Mouse (Mus musculus) layer of hippocampus, postnatal 14 days (tissue): Measurements from ENCODE around the gene Mapt. TPM values are rescaled to one million over a fixed set of nuclear protein-coding genes. Genes with fewer than 3 reads are reported as not detected.

ENCODE experiments used
- DNase-seq, 2 experiments: peaks; one replicate each; pipeline ENCODE4 v3.0.0; 2021 to 2022; ENCODE audit warnings: low spot score in 2 of 2, mixed read lengths in 1 of 2
- total RNA-seq, 2 experiments: library from RNA; stranded (reverse); gene quantifications; 2 replicates each; pipeline ENCODE4 v1.2.3; 2021

The Mapt gene
- total RNA-seq, 2 experiments from 2014 or later, result 323 to 343 TPM

- DNase-seq, result no peak
Measured at GRCm38 (mm10) chr11:104270452-104270851, 39.3 kb downstream of the Mapt start.

GRCm38 (mm10) chr11:104270876-104271275, 39.7 kb downstream of the Mapt start:
- no peak for DNase-seq

- peak; percentile 43 to 67 for DNase-seq
Measured at GRCm38 (mm10) chr11:104271876-104272275, 40.7 kb downstream of the Mapt start.

GRCm38 (mm10) chr11:104272352-104272751, 41.2 kb downstream of the Mapt start:
- peak; percentile 71 to 90 for DNase-seq

GRCm38 (mm10) chr11:104275765-104276164, 44.6 kb downstream of the Mapt start:
- DNase-seq, result no peak

GRCm38 (mm10) chr11:104278222-104278621, 47.0 kb downstream of the Mapt start:
- DNase-seq, result peak in 1 of 2 experiments; percentile 57

GRCm38 (mm10) chr11:104279049-104279448, 47.9 kb downstream of the Mapt start:
- DNase-seq, result no peak

GRCm38 (mm10) chr11:104279538-104279937, 48.3 kb downstream of the Mapt start:
- no peak for DNase-seq

GRCm38 (mm10) chr11:104281501-104281900, 50.3 kb downstream of the Mapt start:
- no peak for DNase-seq

- no peak for DNase-seq
Measured at GRCm38 (mm10) chr11:104287113-104287512, 55.9 kb downstream of the Mapt start.

GRCm38 (mm10) chr11:104288835-104289198, 57.6 kb downstream of the Mapt start:
- DNase-seq, result peak; percentile 59 to 60

- peak; percentile 63 to 64 for DNase-seq
Measured at GRCm38 (mm10) chr11:104289199-104290031, 58.2 kb downstream of the Mapt start.

- DNase-seq, result no peak
Measured at GRCm38 (mm10) chr11:104292443-104293220, 61.4 kb downstream of the Mapt start.

GRCm38 (mm10) chr11:104293241-104293640, 62.1 kb downstream of the Mapt start:
- DNase-seq, result no peak

- DNase-seq, result no peak
Measured at GRCm38 (mm10) chr11:104295145-104295544, 64.0 kb downstream of the Mapt start.

- no peak for DNase-seq
Measured at GRCm38 (mm10) chr11:104295656-104296055, 64.5 kb downstream of the Mapt start.

GRCm38 (mm10) chr11:104297671-104298070, 66.5 kb downstream of the Mapt start:
- DNase-seq, result no peak

GRCm38 (mm10) chr11:104302628-104303027, 71.4 kb downstream of the Mapt start:
- no peak for DNase-seq

- DNase-seq, result no peak
Measured at GRCm38 (mm10) chr11:104303088-104303960, 72.1 kb downstream of the Mapt start.

GRCm38 (mm10) chr11:104305711-104306110, 74.5 kb downstream of the Mapt start:
- DNase-seq, result no peak

- no peak for DNase-seq
Measured at GRCm38 (mm10) chr11:104306483-104306882, 75.3 kb downstream of the Mapt start.
